Mouse (Mus musculus): ENCODE results near the gene Grn. TPM values are rescaled to one million over a fixed set of nuclear protein-coding genes. Genes with fewer than 3 reads are reported as not detected.

Gene Grn
- polyA plus RNA-seq, 1 experiment from 2014 or later, result 121 TPM

DNA sequence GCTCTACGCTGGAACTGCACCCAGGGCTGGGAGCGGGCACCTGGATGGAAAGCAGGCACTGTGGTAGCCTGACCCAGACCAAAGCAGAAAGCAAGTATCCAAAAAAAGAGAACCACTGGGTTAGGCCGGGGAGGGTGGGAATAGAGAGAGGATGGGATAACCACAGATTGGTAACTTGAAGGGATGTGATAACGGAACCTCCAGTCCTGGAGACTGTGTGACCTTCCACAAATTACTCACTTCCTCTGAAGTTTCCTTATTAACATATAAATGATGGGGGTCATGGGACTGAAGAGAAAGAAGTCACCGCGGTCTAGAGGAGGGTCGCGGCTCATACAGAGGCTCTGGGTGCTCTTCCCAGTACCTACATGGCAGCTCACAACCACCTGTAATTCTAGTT, 10.1 kb downstream of the Grn start:
- Histone ChIP-seq H3K4me2 (ENCODE audit: low read depth, low read length) (no peak overlapping the region), H3K4me3 (ENCODE audit: low read depth, low read length) (no peak overlapping the region), H3K9me3 (ENCODE audit: control insufficient read depth, low read length) (no peaks in the 10 kb centered on the region), H3K9ac (ENCODE audit: low read depth, low read length) (no peak overlapping the region), H3K27ac (replicated peaks; ENCODE audit: low read depth, low read length) (no peak overlapping the region), H3K27me3 (replicated peaks; ENCODE audit: control insufficient read depth, insufficient read depth, low read length) (no peaks in the 10 kb centered on the region), H3K4me1 (ENCODE audit: control insufficient read depth, insufficient read depth, low read length) (peaks cover 20% of the 10 kb centered on the region), H3K36me3 (ENCODE audit: control insufficient read depth, insufficient read depth, low read length) (peaks cover 80% of the 10 kb centered on the region)
- DNase-seq (ENCODE audit: low spot score), result no peak
- ATAC-seq (ENCODE audit: low read depth), result no peak
- 97% methylated on average over 8 of the region's 8 CpGs for WGBS

DNA sequence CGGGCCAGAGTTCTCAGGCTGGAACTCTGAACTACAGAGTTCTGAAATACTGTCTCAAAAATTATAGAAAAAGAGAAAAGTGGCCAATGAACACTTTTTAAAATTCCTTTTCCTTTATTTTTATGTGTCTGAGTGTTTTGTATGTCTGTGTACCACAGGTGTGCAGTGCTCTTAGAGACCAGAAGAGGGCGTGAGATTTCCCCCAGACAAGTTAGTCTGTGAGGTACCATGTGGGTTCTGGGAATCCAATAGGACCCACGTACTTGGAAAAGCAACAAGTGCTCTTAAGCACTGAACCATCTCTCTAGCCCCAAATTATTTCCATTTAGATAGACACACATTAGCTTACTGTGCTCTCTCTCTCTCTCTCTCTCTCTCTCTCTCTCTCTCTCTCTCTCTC, 11.3 kb downstream of the Grn start:
- H3K9me3 ChIP-seq (ENCODE audit: control insufficient read depth, low read length), result no peaks in the 10 kb centered on the region

DNA sequence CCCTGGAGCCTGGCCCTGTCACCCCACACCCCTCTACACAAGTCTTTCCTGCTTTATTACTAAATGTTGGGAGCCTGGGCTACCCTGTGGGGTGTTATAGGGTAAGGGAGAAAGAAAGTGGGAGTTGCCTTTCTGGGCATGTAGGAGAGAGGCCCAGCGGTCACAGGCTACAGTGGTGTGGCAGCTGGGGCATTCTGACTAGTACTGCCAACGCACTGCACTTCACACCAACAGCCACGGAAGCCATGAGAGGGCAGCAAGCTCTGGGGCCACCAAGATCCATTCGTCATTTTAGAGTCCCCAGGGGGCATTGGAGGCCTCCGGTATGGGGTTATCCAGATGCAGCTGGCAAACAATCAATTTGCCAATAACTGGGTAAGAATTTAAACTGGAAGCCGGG, 12.0 kb downstream of the Grn start:
- no peak overlapping the region for H3K27ac ChIP-seq (replicated peaks; ENCODE audit: low read depth, low read length)
- peaks cover 64% of the 10 kb centered on the region for H3K36me3 ChIP-seq (ENCODE audit: control insufficient read depth, insufficient read depth, low read length)
- H3K4me1 ChIP-seq (ENCODE audit: control insufficient read depth, insufficient read depth, low read length), result peaks cover 31% of the 10 kb centered on the region
- DNase-seq (ENCODE audit: low spot score) (no peak), ATAC-seq (ENCODE audit: low read depth) (no peak)
- H3K9me3 ChIP-seq (ENCODE audit: control insufficient read depth, low read length), result no peaks in the 10 kb centered on the region
- H3K9ac ChIP-seq (ENCODE audit: low read depth, low read length), result no peak overlapping the region
- 89% methylated on average over 6 of the region's 6 CpGs for WGBS
- H3K27me3 ChIP-seq (replicated peaks; ENCODE audit: control insufficient read depth, insufficient read depth, low read length), result no peaks in the 10 kb centered on the region
- no peak overlapping the region for H3K4me2 ChIP-seq (ENCODE audit: low read depth, low read length)
- no peak overlapping the region for H3K4me3 ChIP-seq (ENCODE audit: low read depth, low read length)

More for the DNA sequence above, 11.3 kb downstream of the Grn start:
- Histone ChIP-seq H3K4me2 (ENCODE audit: low read depth, low read length) (no peak overlapping the region), H3K4me3 (ENCODE audit: low read depth, low read length) (no peak overlapping the region), H3K9ac (ENCODE audit: low read depth, low read length) (no peak overlapping the region), H3K27me3 (replicated peaks; ENCODE audit: control insufficient read depth, insufficient read depth, low read length) (no peaks in the 10 kb centered on the region), H3K27ac (replicated peaks; ENCODE audit: low read depth, low read length) (no peak overlapping the region), H3K4me1 (ENCODE audit: control insufficient read depth, insufficient read depth, low read length) (peaks cover 32% of the 10 kb centered on the region), H3K36me3 (ENCODE audit: control insufficient read depth, insufficient read depth, low read length) (peaks cover 68% of the 10 kb centered on the region)
- WGBS, result 81% methylated on average over 3 of the region's 3 CpGs
- DNase-seq (ENCODE audit: low spot score), result no peak
- no peak for ATAC-seq (ENCODE audit: low read depth)

DNA sequence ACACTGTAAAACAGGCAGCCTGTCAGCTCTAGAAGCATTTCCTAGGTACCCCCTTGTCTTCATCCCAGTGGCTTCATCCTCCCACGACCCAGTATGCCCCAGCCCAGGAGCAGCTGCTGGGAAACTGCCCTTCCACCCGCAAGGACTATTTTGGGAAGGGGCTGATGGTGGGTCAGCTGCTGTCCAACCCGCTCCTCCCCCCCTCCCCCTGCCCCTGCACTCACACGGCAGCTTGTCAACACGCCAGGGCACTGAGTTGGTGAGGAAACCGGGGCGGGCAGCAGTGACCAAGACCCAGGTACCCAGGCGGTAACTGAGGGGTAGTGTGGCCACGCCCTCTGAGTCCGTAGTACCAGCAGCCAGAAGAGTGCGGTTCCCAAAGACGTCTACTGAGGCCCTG, 13.6 kb downstream of the Grn start:
- Histone ChIP-seq H3K36me3 (ENCODE audit: control insufficient read depth, insufficient read depth, low read length) (peaks cover 49% of the 10 kb centered on the region), H3K9ac (ENCODE audit: low read depth, low read length) (no peak overlapping the region), H3K27me3 (replicated peaks; ENCODE audit: control insufficient read depth, insufficient read depth, low read length) (no peaks in the 10 kb centered on the region), H3K4me1 (ENCODE audit: control insufficient read depth, insufficient read depth, low read length) (peaks cover 33% of the 10 kb centered on the region), H3K4me2 (ENCODE audit: low read depth, low read length) (no peak overlapping the region), H3K27ac (replicated peaks; ENCODE audit: low read depth, low read length) (no peak overlapping the region; the same call in 1 of the 2 replicates), H3K9me3 (ENCODE audit: control insufficient read depth, low read length) (no peaks in the 10 kb centered on the region), H3K4me3 (ENCODE audit: low read depth, low read length) (no peak overlapping the region)
- WGBS, result 62% methylated on average over 12 of the region's 12 CpGs
- ATAC-seq (ENCODE audit: low read depth) (no peak), DNase-seq (ENCODE audit: low spot score) (no peak)

DNA sequence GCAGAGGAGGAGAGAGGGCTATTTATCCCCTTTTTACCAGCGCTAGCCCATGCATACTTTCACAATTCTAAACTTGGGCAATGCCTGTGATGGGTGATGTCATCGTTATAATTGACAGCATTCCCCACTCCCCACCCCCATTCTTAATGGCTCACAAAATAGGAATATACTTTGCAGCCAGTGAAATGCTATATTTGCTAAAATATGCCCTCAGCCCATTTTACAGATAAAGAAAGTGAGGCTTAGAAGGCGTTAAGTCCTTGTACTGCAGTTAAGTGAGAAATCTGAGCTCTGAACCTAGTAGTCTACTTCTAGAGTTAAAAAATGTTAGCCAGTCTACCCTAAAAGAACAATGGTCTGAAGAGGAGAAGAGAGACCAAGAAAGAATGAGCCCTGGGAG, 14.2 kb downstream of the Grn start:
- 76% methylated on average over 3 of the region's 3 CpGs for WGBS
- peaks cover 43% of the 10 kb centered on the region for H3K36me3 ChIP-seq (ENCODE audit: control insufficient read depth, insufficient read depth, low read length)
- H3K9ac ChIP-seq (ENCODE audit: low read depth, low read length), result no peak overlapping the region
- ATAC-seq (ENCODE audit: low read depth), result no peak
- H3K4me1 ChIP-seq (ENCODE audit: control insufficient read depth, insufficient read depth, low read length), result peaks cover 33% of the 10 kb centered on the region
- H3K27me3 ChIP-seq (replicated peaks; ENCODE audit: control insufficient read depth, insufficient read depth, low read length), result no peaks in the 10 kb centered on the region
- no peak overlapping the region for H3K27ac ChIP-seq (replicated peaks; ENCODE audit: low read depth, low read length)
- H3K9me3 ChIP-seq (ENCODE audit: control insufficient read depth, low read length), result no peaks in the 10 kb centered on the region
- H3K4me3 ChIP-seq (ENCODE audit: low read depth, low read length), result no peak overlapping the region
- no peak overlapping the region for H3K4me2 ChIP-seq (ENCODE audit: low read depth, low read length)
- no peak for DNase-seq (ENCODE audit: low spot score)

DNA sequence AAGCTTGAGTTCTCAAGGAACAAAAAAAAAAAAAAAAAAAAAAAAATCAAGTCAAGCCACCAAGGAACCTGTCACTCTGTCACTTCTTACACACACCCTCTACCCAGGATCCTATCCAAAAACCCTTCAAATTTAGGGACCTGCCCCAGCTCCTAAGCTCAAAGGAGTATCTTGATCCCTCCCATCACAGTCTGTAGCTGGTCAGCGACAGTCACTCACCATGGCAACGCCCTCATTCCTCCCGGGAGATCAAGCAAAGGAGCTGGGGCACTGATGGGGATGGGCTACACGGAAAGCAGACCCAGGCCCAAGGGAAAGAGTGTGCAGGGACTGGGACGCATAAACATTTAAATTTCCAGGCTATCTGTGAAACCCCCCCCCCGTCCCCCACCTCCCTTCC, 14.7 kb downstream of the Grn start:
- Histone ChIP-seq H3K36me3 (ENCODE audit: control insufficient read depth, insufficient read depth, low read length) (peaks cover 39% of the 10 kb centered on the region), H3K4me2 (ENCODE audit: low read depth, low read length) (peak overlapping the region; percentile 86), H3K4me1 (ENCODE audit: control insufficient read depth, insufficient read depth, low read length) (peaks cover 33% of the 10 kb centered on the region), H3K9me3 (ENCODE audit: control insufficient read depth, low read length) (no peaks in the 10 kb centered on the region), H3K4me3 (ENCODE audit: low read depth, low read length) (no peak overlapping the region), H3K9ac (ENCODE audit: low read depth, low read length) (0 out of 2 replicates have a peak overlapping the region, but pooled peaks have one; percentile 34), H3K27me3 (replicated peaks; ENCODE audit: control insufficient read depth, insufficient read depth, low read length) (no peaks in the 10 kb centered on the region), H3K27ac (replicated peaks; ENCODE audit: low read depth, low read length) (peak overlapping the region; percentile 92; the same call in 1 of the 2 replicates)
- DNase-seq (ENCODE audit: low spot score) (no peak), ATAC-seq (ENCODE audit: low read depth) (no peak)
- WGBS, result 10% methylated on average over 6 of the region's 6 CpGs

DNA sequence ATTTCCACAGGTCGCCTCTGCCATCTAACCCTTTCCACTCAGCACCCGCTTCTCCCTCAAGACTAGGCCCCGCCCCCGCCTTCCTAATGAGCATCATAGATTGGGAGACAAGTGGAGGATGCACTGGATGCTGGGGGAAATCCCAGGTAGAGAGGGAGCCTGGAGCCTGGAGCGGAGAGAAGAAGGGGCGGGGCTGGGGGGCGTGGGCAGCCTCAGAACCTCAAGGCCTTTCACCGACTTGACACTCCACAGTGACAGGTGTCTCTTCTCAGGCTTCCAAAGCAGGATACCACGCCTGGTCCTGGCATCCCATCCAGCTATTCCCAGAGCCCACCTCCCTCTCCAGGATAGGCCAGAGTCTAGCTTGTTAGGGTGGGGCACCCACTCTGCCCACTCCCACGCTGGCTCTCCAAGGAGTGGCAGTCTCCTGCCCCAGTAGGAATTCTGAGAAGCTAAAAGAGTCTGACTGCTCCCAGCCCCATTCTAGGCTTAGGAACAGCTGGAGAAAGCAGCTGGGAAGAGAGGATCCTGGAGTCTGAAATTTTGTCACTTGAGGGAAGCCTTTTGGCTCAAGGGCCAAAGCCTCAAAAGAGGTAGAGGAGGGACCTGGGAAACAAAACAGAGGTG, 15.3 kb downstream of the Grn start:
- Histone ChIP-seq H3K36me3 (ENCODE audit: control insufficient read depth, insufficient read depth, low read length) (peaks cover 33% of the 10 kb centered on the region), H3K9me3 (ENCODE audit: control insufficient read depth, low read length) (no peaks in the 10 kb centered on the region), H3K4me3 (ENCODE audit: low read depth, low read length) (peak overlapping the region; percentile 95), H3K9ac (ENCODE audit: low read depth, low read length) (peak overlapping the region; percentile 98), H3K4me2 (ENCODE audit: low read depth, low read length) (peak overlapping the region; percentile 86), H3K27ac (replicated peaks; ENCODE audit: low read depth, low read length) (peak overlapping the region; percentile 92), H3K4me1 (ENCODE audit: control insufficient read depth, insufficient read depth, low read length) (peaks cover 33% of the 10 kb centered on the region), H3K27me3 (replicated peaks; ENCODE audit: control insufficient read depth, insufficient read depth, low read length) (no peaks in the 10 kb centered on the region)
- 20% methylated on average over 10 of the region's 10 CpGs for WGBS
- DNase-seq (ENCODE audit: low spot score) (peak; percentile 87), ATAC-seq (ENCODE audit: low read depth) (peak; percentile 16; the same call in 1 of the 2 replicates)

DNA sequence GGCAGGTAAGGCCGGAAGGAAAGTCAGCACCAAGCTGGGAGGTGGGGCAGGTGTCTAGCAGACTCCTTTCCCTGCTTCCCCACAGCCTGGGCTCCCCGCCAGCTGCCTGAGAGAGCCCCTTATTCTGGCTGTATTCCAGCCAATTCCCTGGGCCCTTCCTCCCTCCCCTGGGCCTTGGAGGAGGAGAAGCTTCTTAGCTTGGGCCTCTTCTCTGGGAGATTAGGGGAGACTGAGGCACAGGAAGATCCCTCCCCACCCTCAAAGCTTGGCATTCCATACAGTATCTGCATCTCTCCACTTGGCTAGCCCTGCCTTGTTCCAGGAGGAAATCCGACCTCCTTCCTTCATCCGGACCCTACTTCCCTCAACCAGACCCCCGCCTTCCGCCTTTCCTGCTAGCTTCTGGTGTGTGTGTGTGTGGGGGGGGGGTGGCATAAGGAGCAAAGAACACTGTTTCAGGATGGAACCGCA, 15.8 kb downstream of the Grn start:
- Histone ChIP-seq H3K4me3 (ENCODE audit: low read depth, low read length) (peak overlapping the region; percentile 95), H3K27me3 (replicated peaks; ENCODE audit: control insufficient read depth, insufficient read depth, low read length) (no peaks in the 10 kb centered on the region), H3K9ac (ENCODE audit: low read depth, low read length) (peak overlapping the region; percentile 98), H3K9me3 (ENCODE audit: control insufficient read depth, low read length) (no peaks in the 10 kb centered on the region), H3K27ac (replicated peaks; ENCODE audit: low read depth, low read length) (peak overlapping the region; percentile 92), H3K36me3 (ENCODE audit: control insufficient read depth, insufficient read depth, low read length) (peaks cover 29% of the 10 kb centered on the region), H3K4me1 (ENCODE audit: control insufficient read depth, insufficient read depth, low read length) (peaks cover 33% of the 10 kb centered on the region), H3K4me2 (ENCODE audit: low read depth, low read length) (peak overlapping the region; percentile 86)
- 10% methylated on average over 7 of the region's 7 CpGs for WGBS
- DNase-seq (ENCODE audit: low spot score) (peak; percentile 92), ATAC-seq (ENCODE audit: low read depth) (peak; percentile 3; the same call in 1 of the 2 replicates)

All from embryonic facial prominence, embryonic 14.5 days (tissue).